ENCODE assay signal across 7 mouse cellular contexts in the genomic region with DNA sequence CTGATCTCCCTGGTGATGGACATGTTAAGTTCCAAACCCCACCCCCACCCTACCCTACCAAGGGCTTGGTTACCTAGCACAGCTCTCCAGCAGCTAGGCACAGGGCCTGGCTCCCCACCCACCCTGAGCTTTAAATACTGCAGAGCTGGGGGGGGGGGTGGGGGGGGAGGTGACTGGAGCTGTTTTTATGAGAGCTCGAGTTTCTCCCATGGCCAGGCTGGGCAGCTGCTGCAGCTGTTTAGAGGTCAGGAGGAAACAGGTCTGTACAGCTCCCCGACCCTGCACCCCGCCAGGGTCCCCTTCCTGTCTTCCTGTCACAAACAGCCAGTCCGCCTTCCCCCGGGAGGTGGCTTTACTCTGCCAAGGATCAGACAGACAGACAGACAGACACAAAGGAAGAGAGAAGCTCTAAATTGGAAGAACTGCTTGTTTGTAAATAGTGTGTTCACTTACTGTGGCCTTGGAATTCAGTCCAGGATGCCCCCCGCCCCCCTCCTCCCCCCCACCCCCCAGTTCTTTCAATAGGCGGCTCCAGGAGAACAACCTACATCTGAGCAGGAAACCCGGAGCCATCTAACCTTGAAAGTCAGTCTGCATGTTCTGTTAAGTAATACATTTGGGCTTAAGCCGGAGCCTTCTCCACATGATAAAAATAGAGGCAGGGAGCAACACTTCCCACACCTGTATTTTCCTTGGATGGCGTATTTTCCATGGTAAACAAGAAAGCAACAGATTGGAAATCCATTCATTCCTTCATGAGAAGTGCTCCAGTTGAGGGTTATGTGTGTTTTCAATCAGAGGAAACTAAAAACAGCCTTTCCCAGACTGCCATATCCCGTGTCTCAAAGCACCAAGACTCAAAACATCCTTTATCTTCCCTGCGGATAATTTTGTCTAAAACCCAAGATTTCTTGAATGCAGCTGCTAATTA.
A peak's percentile ranks its signal among the peaks of the same experiment; 100 is the strongest.
DNase-seq lines count a peak whose midpoint lies in the region; ATAC-seq lines count a peak whose summit lies in the region.

No protein-coding gene starts in this region.

- 15% methylated on average over 12 of the region's 12 CpGs for WGBS in limb, embryonic 15.5 days

- H3K27ac ChIP-seq in limb, embryonic 15.5 days: peak overlapping the region; percentile 59; the same call in 1 of the 2 replicates

- no peak overlapping the region for H3K9ac ChIP-seq in limb, embryonic 15.5 days

- ATAC-seq in limb, embryonic 15.5 days (ENCODE audit: insufficient number of reproducible peaks, low FRiP score, low TSS enrichment, low read depth): peak; percentile 57; the same call in 1 of the 2 replicates
- ATAC-seq in megakaryocyte-erythroid progenitor cell, adult 5-6 weeks (replicated peaks; ENCODE audit: low FRiP score, low TSS enrichment, poor library complexity, severe bottlenecking): no peak

- DNase-seq in retina, postnatal 1 day: peak; percentile 30
- no peak for DNase-seq in retina, embryonic 14.5 days (ENCODE audit: low spot score)
- peak; percentile 57 for DNase-seq in heart, adult 8-10 months (ENCODE audit: low spot score)
- DNase-seq in layer of hippocampus, adult 11-12 months (ENCODE audit: low spot score): no peak
- no peak for DNase-seq in right cerebral cortex, adult 2 months (ENCODE audit: low spot score in 2 of 2)

- H3K9me3 ChIP-seq in limb, embryonic 15.5 days: no peaks in the 10 kb centered on the region

- 0 out of 2 replicates have a peak overlapping the region, but pooled peaks have one; percentile 14 for H3K4me2 ChIP-seq in limb, embryonic 15.5 days

- peaks cover 42% of the 10 kb centered on the region for H3K4me1 ChIP-seq in limb, embryonic 15.5 days

- H3K4me3 ChIP-seq in limb, embryonic 15.5 days: no peak overlapping the region

- no peaks in the 10 kb centered on the region for H3K36me3 ChIP-seq in limb, embryonic 15.5 days

- no peaks in the 10 kb centered on the region for H3K27me3 ChIP-seq in limb, embryonic 15.5 days

Comparison
In these comparisons a context has a peak if more than half of its experiments do, and no peak if none do; other contexts are left out.
1. DNase-seq: peak in retina, postnatal 1 day (single experiment) and heart, adult 8-10 months (single experiment); none in retina, embryonic 14.5 days (single experiment), layer of hippocampus, adult 11-12 months (single experiment) and right cerebral cortex, adult 2 months (0 of 2).